Mouse (Mus musculus): ENCODE results near the gene Cnmd.

- TF ChIP-seq POLR2A (IDR thresholded peaks at IDR 0.05; ENCODE audit: extremely low read depth, insufficient read depth, low read length) (no peak), CTCF (IDR thresholded peaks at IDR 0.05; ENCODE audit: low read depth, low read length) (no peak)
Observed at GRCm38 (mm10) chr14:79633196-79633595, 28.8 kb downstream of the Cnmd start.

All from liver, adult 2 months (tissue).